Mouse (Mus musculus): Measurements from ENCODE around the gene Abat. TPM values are rescaled to one million over a fixed set of nuclear protein-coding genes. Genes with fewer than 3 reads are reported as not detected.
"Not testable (repeated sequence)": the region's sequence is repeated elsewhere in the genome, so short reads cannot be mapped to it uniquely, and the experiment has no call there.

The Abat gene
- polyA plus RNA-seq, 1 experiment from 2014 or later, result 29.8 TPM

- H3K4me1 ChIP-seq (ENCODE audit: control insufficient read depth, insufficient read depth, low read length), result 0 out of 2 replicates have a peak, but pooled peaks cover 5% of the 10 kb centered on the region
- H3K9me3 ChIP-seq (replicated peaks; ENCODE audit: control insufficient read depth, low read length), result no peaks in the 10 kb centered on the region
- WGBS, result 52% methylated on average over 3 of the region's 3 CpGs
- no peaks in the 10 kb centered on the region for H3K27me3 ChIP-seq (ENCODE audit: control insufficient read depth, insufficient read depth, low read length)
- H3K9ac ChIP-seq (ENCODE audit: low read length), result no peak overlapping the region
- H3K4me3 ChIP-seq (replicated peaks; ENCODE audit: low read length), result no peak overlapping the region
- no peak overlapping the region for H3K4me2 ChIP-seq (ENCODE audit: low read depth, low read length)
- H3K27ac ChIP-seq (ENCODE audit: low read length), result no peak overlapping the region
- H3K36me3 ChIP-seq (ENCODE audit: control insufficient read depth, insufficient read depth, low read length), result no peaks in the 10 kb centered on the region
- peak; percentile 58; the same call in 1 of the 2 replicates for ATAC-seq (ENCODE audit: insufficient read depth, low FRiP score)
Observed at GRCm38 (mm10) chr16:8540859-8541314, 27.7 kb downstream of the Abat start.

GRCm38 (mm10) chr16:8547836-8548235, 34.6 kb downstream of the Abat start:
- Histone ChIP-seq H3K27me3 (ENCODE audit: control insufficient read depth, insufficient read depth, low read length) (no peaks in the 10 kb centered on the region), H3K9ac (ENCODE audit: low read length) (no peak overlapping the region), H3K4me1 (ENCODE audit: control insufficient read depth, insufficient read depth, low read length) (no peaks in the 10 kb centered on the region), H3K36me3 (ENCODE audit: control insufficient read depth, insufficient read depth, low read length) (no peaks in the 10 kb centered on the region), H3K27ac (ENCODE audit: low read length) (no peak overlapping the region), H3K4me3 (replicated peaks; ENCODE audit: low read length) (no peak overlapping the region), H3K9me3 (replicated peaks; ENCODE audit: control insufficient read depth, low read length) (no peaks in the 10 kb centered on the region), H3K4me2 (ENCODE audit: low read depth, low read length) (no peak overlapping the region)
- ATAC-seq (ENCODE audit: insufficient read depth, low FRiP score), result no peak
- WGBS, result 89% methylated on average over 2 of the region's 2 CpGs

DNA sequence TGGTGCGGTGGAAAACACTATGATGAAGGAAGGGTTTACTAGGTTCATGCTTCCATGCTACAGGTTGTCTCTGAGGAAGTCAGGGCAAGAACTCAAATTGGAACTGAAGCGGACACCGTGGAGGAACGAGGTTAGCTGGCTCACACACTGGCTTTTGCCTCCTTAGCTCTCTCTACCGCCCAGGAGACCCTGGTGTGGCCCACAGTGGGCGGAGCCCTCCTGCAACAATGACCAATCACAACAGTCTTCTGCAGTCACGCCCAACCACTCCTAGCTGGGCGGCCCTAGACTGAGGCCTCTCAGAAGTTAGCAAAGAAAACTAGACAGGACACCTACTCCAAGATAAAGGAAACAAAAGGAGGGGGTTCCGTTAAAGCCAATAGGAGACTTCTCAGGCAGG, 36.3 kb downstream of the Abat start:
- ATAC-seq (ENCODE audit: insufficient read depth, low FRiP score), result no peak
- Histone ChIP-seq H3K9me3 (replicated peaks; ENCODE audit: control insufficient read depth, low read length) (no peaks in the 10 kb centered on the region), H3K4me1 (ENCODE audit: control insufficient read depth, insufficient read depth, low read length) (no peaks in the 10 kb centered on the region), H3K9ac (ENCODE audit: low read length) (no peak overlapping the region), H3K27ac (ENCODE audit: low read length) (no peak overlapping the region), H3K27me3 (ENCODE audit: control insufficient read depth, insufficient read depth, low read length) (no peaks in the 10 kb centered on the region), H3K4me3 (replicated peaks; ENCODE audit: low read length) (no peak overlapping the region), H3K4me2 (ENCODE audit: low read depth, low read length) (no peak overlapping the region), H3K36me3 (ENCODE audit: control insufficient read depth, insufficient read depth, low read length) (no peaks in the 10 kb centered on the region)
- 63% methylated on average over 9 of the region's 9 CpGs for WGBS

GRCm38 (mm10) chr16:8554351-8554750, 41.1 kb downstream of the Abat start:
- no peak for ATAC-seq (ENCODE audit: insufficient read depth, low FRiP score)
- Histone ChIP-seq H3K4me1 (ENCODE audit: control insufficient read depth, insufficient read depth, low read length) (no peaks in the 10 kb centered on the region), H3K27me3 (ENCODE audit: control insufficient read depth, insufficient read depth, low read length) (no peaks in the 10 kb centered on the region), H3K4me3 (replicated peaks; ENCODE audit: low read length) (no peak overlapping the region), H3K9me3 (replicated peaks; ENCODE audit: control insufficient read depth, low read length) (0 out of 2 replicates have a peak, but pooled peaks cover 3% of the 10 kb centered on the region), H3K4me2 (ENCODE audit: low read depth, low read length) (no peak overlapping the region), H3K9ac (ENCODE audit: low read length) (no peak overlapping the region), H3K36me3 (ENCODE audit: control insufficient read depth, insufficient read depth, low read length) (no peaks in the 10 kb centered on the region), H3K27ac (ENCODE audit: low read length) (no peak overlapping the region)
- WGBS, result 86% methylated on average over 3 of the region's 3 CpGs

DNA sequence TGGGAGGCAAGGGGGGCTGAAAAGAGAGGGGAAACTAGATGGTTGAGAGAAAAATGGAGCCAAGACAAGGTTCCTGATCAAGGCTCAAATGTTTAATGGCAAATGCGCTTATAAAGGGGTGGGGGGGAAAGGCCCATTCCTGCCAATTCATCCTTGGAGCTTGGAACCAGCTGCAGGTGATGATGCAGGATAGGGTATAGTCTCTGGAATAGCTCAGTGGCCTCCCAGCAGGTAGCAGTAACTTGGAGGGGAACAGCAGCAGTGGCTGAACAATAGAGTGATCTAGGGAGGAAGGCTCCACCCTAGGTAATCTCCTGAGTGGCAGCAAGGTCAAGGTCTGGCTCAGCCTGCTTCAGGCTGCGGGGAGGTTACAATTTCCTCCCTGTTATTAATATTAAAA, 41.5 kb downstream of the Abat start:
- not testable (repeated sequence) for H3K9me3 ChIP-seq (replicated peaks; ENCODE audit: control insufficient read depth, low read length); H3K27ac ChIP-seq (ENCODE audit: low read length); H3K36me3 ChIP-seq (ENCODE audit: control insufficient read depth, insufficient read depth, low read length); H3K27me3 ChIP-seq (ENCODE audit: control insufficient read depth, insufficient read depth, low read length); H3K4me2 ChIP-seq (ENCODE audit: low read depth, low read length); H3K9ac ChIP-seq (ENCODE audit: low read length); H3K4me3 ChIP-seq (replicated peaks; ENCODE audit: low read length); H3K4me1 ChIP-seq (ENCODE audit: control insufficient read depth, insufficient read depth, low read length); ATAC-seq (ENCODE audit: insufficient read depth, low FRiP score)
- WGBS, result 86% methylated on average over 2 of the region's 2 CpGs

DNA sequence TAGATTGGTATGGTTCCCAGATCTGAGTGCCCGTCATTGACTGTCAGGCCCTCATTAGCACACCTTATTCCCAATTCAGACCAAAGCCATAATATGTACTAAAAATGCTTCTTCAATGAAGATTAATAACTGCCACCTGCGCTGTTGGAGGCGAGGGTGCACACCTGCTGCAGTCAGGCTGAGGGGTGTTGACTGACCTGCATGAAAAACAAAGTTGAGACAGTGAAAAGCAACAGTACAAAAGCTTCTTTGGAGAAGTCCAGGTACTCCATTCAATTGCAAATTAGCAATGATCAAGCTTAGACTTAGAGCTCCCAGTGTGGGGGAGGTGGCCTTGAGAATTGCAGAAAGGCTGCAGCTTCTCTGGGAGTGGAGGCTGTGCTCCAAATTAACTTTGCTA, 42.1 kb downstream of the Abat start:
- H3K27me3 ChIP-seq (ENCODE audit: control insufficient read depth, insufficient read depth, low read length); H3K27ac ChIP-seq (ENCODE audit: low read length); H3K4me1 ChIP-seq (ENCODE audit: control insufficient read depth, insufficient read depth, low read length); H3K4me2 ChIP-seq (ENCODE audit: low read depth, low read length); H3K9ac ChIP-seq (ENCODE audit: low read length); H3K4me3 ChIP-seq (replicated peaks; ENCODE audit: low read length); H3K36me3 ChIP-seq (ENCODE audit: control insufficient read depth, insufficient read depth, low read length); ATAC-seq (ENCODE audit: insufficient read depth, low FRiP score); H3K9me3 ChIP-seq (replicated peaks; ENCODE audit: control insufficient read depth, low read length): not testable (repeated sequence)
- 83% methylated on average over 3 of the region's 3 CpGs for WGBS

DNA sequence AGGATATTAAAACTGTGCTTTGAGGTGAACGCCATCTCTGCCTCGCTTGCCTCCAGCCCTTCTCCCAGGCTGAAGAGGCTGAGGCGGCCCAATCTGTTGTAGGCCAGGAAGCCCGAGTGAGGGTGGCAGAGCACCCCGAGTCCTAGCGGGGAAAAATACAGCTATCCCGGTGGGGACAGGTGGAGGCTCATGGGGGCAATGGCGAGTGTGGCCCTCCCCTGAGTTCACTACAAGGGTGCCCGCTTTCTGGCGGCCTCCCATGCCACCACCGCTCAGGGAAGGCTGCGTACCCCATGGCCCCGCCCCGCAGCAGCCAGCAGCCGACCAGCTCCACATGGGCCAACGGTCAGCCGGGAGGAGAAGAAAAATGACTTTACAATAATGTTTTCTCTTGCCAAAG, 46.9 kb downstream of the Abat start:
- no peak for ATAC-seq (ENCODE audit: insufficient read depth, low FRiP score)
- 86% methylated on average over 17 of the region's 17 CpGs for WGBS
- Histone ChIP-seq H3K4me1 (ENCODE audit: control insufficient read depth, insufficient read depth, low read length) (no peaks in the 10 kb centered on the region), H3K9me3 (replicated peaks; ENCODE audit: control insufficient read depth, low read length) (peaks cover 7% of the 10 kb centered on the region), H3K9ac (ENCODE audit: low read length) (no peak overlapping the region), H3K36me3 (ENCODE audit: control insufficient read depth, insufficient read depth, low read length) (no peaks in the 10 kb centered on the region), H3K27ac (ENCODE audit: low read length) (no peak overlapping the region), H3K27me3 (ENCODE audit: control insufficient read depth, insufficient read depth, low read length) (no peaks in the 10 kb centered on the region), H3K4me2 (ENCODE audit: low read depth, low read length) (no peak overlapping the region), H3K4me3 (replicated peaks; ENCODE audit: low read length) (no peak overlapping the region)

- not testable (repeated sequence) for H3K4me2 ChIP-seq (ENCODE audit: low read depth, low read length); H3K9ac ChIP-seq (ENCODE audit: low read length); H3K4me3 ChIP-seq (replicated peaks; ENCODE audit: low read length); H3K4me1 ChIP-seq (ENCODE audit: control insufficient read depth, insufficient read depth, low read length); H3K27me3 ChIP-seq (ENCODE audit: control insufficient read depth, insufficient read depth, low read length); H3K27ac ChIP-seq (ENCODE audit: low read length); ATAC-seq (ENCODE audit: insufficient read depth, low FRiP score); H3K36me3 ChIP-seq (ENCODE audit: control insufficient read depth, insufficient read depth, low read length); H3K9me3 ChIP-seq (replicated peaks; ENCODE audit: control insufficient read depth, low read length)
- 55% methylated on average over 4 of the region's 4 CpGs for WGBS
Observed at GRCm38 (mm10) chr16:8561101-8561500, 47.9 kb downstream of the Abat start.

DNA sequence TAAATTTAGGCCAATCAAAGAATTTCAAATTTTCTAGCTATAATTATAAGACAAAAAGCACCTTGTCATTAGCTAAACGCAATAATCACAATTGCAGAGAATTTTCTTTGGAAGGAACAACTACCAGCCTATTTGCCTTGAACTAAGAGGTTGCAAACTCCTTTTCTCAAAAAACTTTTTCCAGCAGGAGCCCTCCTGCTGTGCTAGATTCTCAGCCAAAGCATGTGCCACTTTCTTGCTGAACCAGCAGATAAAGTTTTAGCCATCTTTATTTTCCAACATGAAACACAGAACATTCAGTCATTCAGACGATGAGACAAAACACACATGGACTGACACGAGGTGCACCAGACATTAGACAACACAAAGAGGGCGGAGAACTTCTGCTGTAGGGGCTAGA, 48.6 kb downstream of the Abat start:
- H3K4me1 ChIP-seq (ENCODE audit: control insufficient read depth, insufficient read depth, low read length); H3K4me3 ChIP-seq (replicated peaks; ENCODE audit: low read length); ATAC-seq (ENCODE audit: insufficient read depth, low FRiP score); H3K36me3 ChIP-seq (ENCODE audit: control insufficient read depth, insufficient read depth, low read length); H3K27ac ChIP-seq (ENCODE audit: low read length); H3K9ac ChIP-seq (ENCODE audit: low read length); H3K4me2 ChIP-seq (ENCODE audit: low read depth, low read length); H3K27me3 ChIP-seq (ENCODE audit: control insufficient read depth, insufficient read depth, low read length); H3K9me3 ChIP-seq (replicated peaks; ENCODE audit: control insufficient read depth, low read length): not testable (repeated sequence)
- WGBS, result 45% methylated on average over 4 of the region's 4 CpGs

- 71% methylated on average over 3 of the region's 3 CpGs for WGBS
- ATAC-seq (ENCODE audit: insufficient read depth, low FRiP score), result not testable (repeated sequence)
Observed at GRCm38 (mm10) chr16:8562827-8563226, 49.6 kb downstream of the Abat start.

More at GRCm38 (mm10) chr16:8562827-8563226, 49.6 kb downstream of the Abat start:
- H3K36me3 ChIP-seq (ENCODE audit: control insufficient read depth, insufficient read depth, low read length); H3K9ac ChIP-seq (ENCODE audit: low read length); H3K4me3 ChIP-seq (replicated peaks; ENCODE audit: low read length); H3K9me3 ChIP-seq (replicated peaks; ENCODE audit: control insufficient read depth, low read length); H3K4me2 ChIP-seq (ENCODE audit: low read depth, low read length); H3K4me1 ChIP-seq (ENCODE audit: control insufficient read depth, insufficient read depth, low read length); H3K27me3 ChIP-seq (ENCODE audit: control insufficient read depth, insufficient read depth, low read length); H3K27ac ChIP-seq (ENCODE audit: low read length): not testable (repeated sequence)
